Mouse (Mus musculus): Measurements from ENCODE around the gene Casp2. TPM values are rescaled to one million over a fixed set of nuclear protein-coding genes. Genes with fewer than 3 reads are reported as not detected.

The Casp2 gene
- polyA plus RNA-seq, 1 experiment: 19.7 TPM

DNA sequence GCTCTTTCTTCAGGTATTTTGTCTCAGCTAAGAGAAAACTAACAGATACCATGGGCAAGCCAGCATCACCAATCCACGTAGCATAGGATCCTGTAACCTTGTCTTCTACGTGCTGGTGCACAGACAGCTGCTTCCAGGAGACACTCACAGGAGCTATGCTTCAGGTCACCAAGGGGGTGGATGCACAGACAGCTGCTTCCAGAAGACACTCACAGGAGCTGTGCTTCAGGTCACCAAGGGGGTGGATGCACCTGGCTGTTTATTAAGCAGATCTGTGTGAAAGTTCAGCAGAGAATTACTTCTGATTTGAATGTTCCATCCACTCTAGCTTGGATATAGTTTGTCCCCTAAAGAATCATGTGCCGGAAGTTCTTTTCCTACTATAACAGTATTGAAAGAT is 66.2 kb downstream of the Casp2 start:
- no peak for TF ChIP-seq POLR2A (IDR thresholded peaks at IDR 0.05; ENCODE audit: extremely low read depth, insufficient read depth, low read length)
- TF ChIP-seq CTCF (IDR thresholded peaks at IDR 0.05; ENCODE audit: extremely low read depth, insufficient read depth, low read length): no peak
- H3K4me1 ChIP-seq (ENCODE audit: control insufficient read depth, insufficient read depth, low read length): no peaks in the 10 kb centered on the region
- no peak overlapping the region for H3K27ac ChIP-seq (ENCODE audit: insufficient read depth, low read length)
- no peak overlapping the region for H3K4me3 ChIP-seq (ENCODE audit: insufficient read depth, low read length)

Other genes with a start within 250 kb of the Casp2 start
- not detected in 2 replicates for gene Sva, start 226.6 kb upstream of the Casp2 start, polyA plus RNA-seq (2012; rRNA removed)
- not detected in 2 replicates for gene Tas2r139, start 124.0 kb upstream of the Casp2 start, polyA plus RNA-seq (2012; rRNA removed)
- gene Tas2r144, start 49.7 kb upstream of the Casp2 start, polyA plus RNA-seq (2012; rRNA removed): not detected in 2 replicates
- 26.1 and 27.9 TPM in 2 replicates for gene Gstk1, start 19.1 kb upstream of the Casp2 start, polyA plus RNA-seq (2012; rRNA removed)
- gene Tmem139, start 3.0 kb upstream of the Casp2 start, polyA plus RNA-seq (2012; rRNA removed): not detected in 2 replicates
- 6.3 and 6.8 TPM in 2 replicates for gene Clcn1, start 21.7 kb downstream of the Casp2 start, polyA plus RNA-seq (2012; rRNA removed)
- 88.0 and 88.1 TPM in 2 replicates for gene Fam131b, start 59.7 kb downstream of the Casp2 start, polyA plus RNA-seq (2012; rRNA removed)
- gene Zyx, start 84.6 kb downstream of the Casp2 start, polyA plus RNA-seq (2012; rRNA removed): 51.8 and 56.3 TPM in 2 replicates
- 0.23 and 0.25 TPM in 2 replicates for gene Epha1, start 108.3 kb downstream of the Casp2 start, polyA plus RNA-seq (2012; rRNA removed)
- gene Tas2r143, start 135.3 kb downstream of the Casp2 start, polyA plus RNA-seq (2012; rRNA removed): 0.11 and 0.13 TPM in 2 replicates
- gene Tas2r135, start 140.4 kb downstream of the Casp2 start, polyA plus RNA-seq (2012; rRNA removed): 0.19 TPM in 2 replicates
- gene Tas2r126, start 169.6 kb downstream of the Casp2 start, polyA plus RNA-seq (2012; rRNA removed): 0.10 TPM in 1 of 2 replicates, not detected in the other
- not detected in 2 replicates for gene Olfr458, start 200.2 kb downstream of the Casp2 start, polyA plus RNA-seq (2012; rRNA removed)
- gene Olfr457, start 211.3 kb downstream of the Casp2 start, polyA plus RNA-seq (2012; rRNA removed): not detected in 2 replicates
- gene Olfr456, start 222.2 kb downstream of the Casp2 start, polyA plus RNA-seq (2012; rRNA removed): not detected in 2 replicates